Mouse (Mus musculus) heart, embryonic 16.5 days (tissue): ENCODE measurements around the gene Pbdc1. TPM values are rescaled to one million over a fixed set of nuclear protein-coding genes. Genes with fewer than 3 reads are reported as not detected.
A peak's percentile ranks its signal among the peaks of the same experiment; 100 is the strongest.
"Not testable (repeated sequence)": the region's sequence is repeated elsewhere in the genome, so short reads cannot be mapped to it uniquely, and the experiment has no call there.

ENCODE experiments used
- ATAC-seq: fragments of 200-750 bp; cut with Nextera tagmentation; replicated peaks from 2 replicates; pipeline ENCODE4 v1.8.0; 2017; ENCODE audit warnings: moderate number of reproducible peaks; ENCODE audit not compliant: insufficient read depth, low FRiP score; ENCODE audit errors: extremely low read depth
- H3K27ac ChIP-seq: fragments of 300-500 bp; sonication (generic); 2 replicates; pipeline ENCODE4 v1.5.1; 2014; ENCODE audit warnings: mild to moderate bottlenecking, low read length, control low read depth, moderate library complexity
- H3K27me3 ChIP-seq: fragments of 300-500 bp; sonication (generic); 2 replicates; pipeline ENCODE4 v1.6.1; 2014; ENCODE audit warnings: low read length, mixed read lengths; ENCODE audit not compliant: control insufficient read depth, insufficient read depth
- H3K36me3 ChIP-seq: fragments of 300-500 bp; sonication (generic); 2 replicates; pipeline ENCODE4 v1.6.1; 2014; ENCODE audit not compliant: control insufficient read depth, insufficient read depth
- H3K4me1 ChIP-seq: fragments of 300-500 bp; sonication (generic); 2 replicates; pipeline ENCODE4 v1.6.1; 2014; ENCODE audit warnings: low read length, mixed read lengths; ENCODE audit not compliant: control insufficient read depth, insufficient read depth
- H3K4me2 ChIP-seq: fragments of 300-500 bp; sonication (generic); 2 replicates; pipeline ENCODE4 v1.6.1; 2014; ENCODE audit warnings: low read depth, mild to moderate bottlenecking, control low read depth, low read length
- H3K4me3 ChIP-seq: fragments of 300-500 bp; sonication (generic); 2 replicates; pipeline ENCODE4 v1.5.1; 2014; ENCODE audit warnings: mild to moderate bottlenecking, control low read depth, low read length
- H3K9ac ChIP-seq: fragments of 300-500 bp; sonication (generic); 2 replicates; pipeline ENCODE4 v1.6.1; 2014; ENCODE audit warnings: low read length, control low read depth
- H3K9me3 ChIP-seq: fragments of 300-500 bp; sonication (generic); replicated peaks from 2 replicates; pipeline ENCODE4 v1.6.1; 2016; ENCODE audit warnings: low read length; ENCODE audit not compliant: control insufficient read depth
- WGBS: fragments of 180-500 bp; shearing (Covaris S2); extraction: QIAGEN DNeasy Blood & Tissue Kit; methylation state at CpG from one replicate; pipeline ENCODE4 v1.1.7; 2014; 5-methylcytosine and 5-hydroxymethylcytosine counted together
- polyA plus RNA-seq: library from polyadenylated mRNA; unstranded; fragments of >200 nt; fragmentation: Nextera tagmentation; extraction: Ambion mirVana; gene quantifications from 2 replicates; pipeline ENCODE4 v1.2.1, GENCODE M21; 2015

Pbdc1 gene
- 34.3 and 37.2 TPM in 2 replicates for polyA plus RNA-seq

GRCm38 (mm10) chrX:105079615-105080092 is at the start of gene Pbdc1:
Gene Pbdc1, plus strand, starts transcription at chrX:105079756.
- Histone ChIP-seq H3K9ac (peak within 1 kb of the TSS; percentile 70), H3K27ac (peak within 1 kb of the TSS; percentile 58; the same call in 1 of the 2 replicates), H3K9me3 (no peaks in the 10 kb centered on the region), H3K27me3 (no peaks in the 10 kb centered on the region), H3K36me3 (peaks cover 2% of the 10 kb centered on the region; the same call in 1 of the 2 replicates), H3K4me1 (peaks cover 6% of the 10 kb centered on the region), H3K4me3 (peak within 1 kb of the TSS; percentile 72), H3K4me2 (peak within 1 kb of the TSS; percentile 92)
- 2% methylated on average over 35 of the region's 35 CpGs for WGBS
- ATAC-seq = peak; percentile 99

DNA sequence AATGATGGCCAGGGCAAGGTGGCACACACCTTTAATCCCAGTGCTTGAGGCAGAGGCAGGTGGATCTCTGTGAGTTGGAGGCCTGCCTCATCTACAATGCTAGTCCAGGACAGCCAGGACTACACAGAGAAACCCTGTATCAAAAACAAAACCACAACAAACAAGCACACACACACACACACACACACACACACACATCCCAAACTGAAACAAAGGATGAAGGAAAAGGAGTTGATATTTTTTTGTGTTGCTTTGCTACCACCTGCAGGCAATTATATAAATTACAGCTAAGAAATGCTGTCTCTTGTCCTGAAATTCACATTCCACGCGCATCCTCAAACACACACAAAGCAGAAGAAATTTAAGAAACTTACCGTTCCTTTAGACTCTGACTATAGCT is 41.9 kb upstream of the Pbdc1 start:
- Histone ChIP-seq H3K9me3 (no peaks in the 10 kb centered on the region), H3K36me3 (0 out of 2 replicates have a peak, but pooled peaks cover 2% of the 10 kb centered on the region), H3K4me1 (no peaks in the 10 kb centered on the region), H3K4me2 (no peak overlapping the region), H3K9ac (no peak overlapping the region), H3K27ac (no peak overlapping the region), H3K4me3 (no peak overlapping the region), H3K27me3 (no peaks in the 10 kb centered on the region)
- no peak for ATAC-seq
- 77% methylated on average over 3 of the region's 3 CpGs for WGBS

DNA sequence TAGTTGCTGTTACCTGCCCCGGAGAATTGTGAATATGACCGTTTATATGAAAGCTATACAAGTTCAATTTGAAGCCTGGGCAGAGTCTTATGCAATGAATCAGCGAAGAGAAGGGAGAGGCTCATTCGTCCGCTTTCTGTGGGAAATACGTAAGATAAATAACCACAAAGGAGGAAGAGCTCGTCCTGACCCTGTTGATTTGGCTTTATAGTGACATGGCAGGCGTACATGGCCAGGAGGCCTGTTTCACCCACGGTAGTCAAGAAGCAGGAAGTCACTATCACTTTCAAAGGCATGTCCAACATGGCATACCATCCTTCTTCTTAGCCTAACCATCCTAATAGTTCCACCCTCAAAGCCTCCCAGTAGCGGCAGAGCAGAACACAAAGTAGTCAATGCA is 15.3 kb upstream of the Pbdc1 start:
- peaks cover 4% of the 10 kb centered on the region for H3K4me1 ChIP-seq
- H3K36me3 ChIP-seq = peaks cover 41% of the 10 kb centered on the region
- H3K4me2 ChIP-seq = no peak overlapping the region
- H3K9ac ChIP-seq = no peak overlapping the region
- no peaks in the 10 kb centered on the region for H3K9me3 ChIP-seq
- H3K4me3 ChIP-seq = no peak overlapping the region
- no peak overlapping the region for H3K27ac ChIP-seq
- H3K27me3 ChIP-seq = no peaks in the 10 kb centered on the region
- ATAC-seq = no peak
- WGBS = 90% methylated on average over 10 of the region's 10 CpGs

DNA sequence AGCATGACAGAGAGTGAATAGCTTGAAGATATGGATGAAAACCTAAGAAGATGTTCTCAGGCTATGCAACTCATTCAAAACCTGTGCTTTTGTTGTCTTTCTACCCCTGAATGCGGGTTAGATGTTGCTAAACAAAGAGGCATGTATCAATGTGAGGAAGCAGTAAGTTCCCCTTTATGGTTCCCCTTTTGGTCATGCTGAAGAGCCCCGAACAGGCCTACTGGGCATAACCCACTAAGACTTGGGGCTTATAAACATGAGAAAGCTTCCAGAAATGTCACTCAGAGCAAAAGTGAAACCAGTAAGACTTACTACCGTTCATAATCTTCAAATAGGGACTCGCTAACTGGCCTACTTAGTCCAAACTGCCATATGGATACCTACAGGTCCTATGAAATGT is 14.8 kb upstream of the Pbdc1 start:
- H3K4me1 ChIP-seq = peaks cover 4% of the 10 kb centered on the region
- no peak overlapping the region for H3K4me2 ChIP-seq
- ATAC-seq = no peak
- H3K4me3 ChIP-seq = no peak overlapping the region
- no peaks in the 10 kb centered on the region for H3K27me3 ChIP-seq
- no peaks in the 10 kb centered on the region for H3K9me3 ChIP-seq
- no peak overlapping the region for H3K9ac ChIP-seq
- peaks cover 36% of the 10 kb centered on the region for H3K36me3 ChIP-seq
- H3K27ac ChIP-seq = no peak overlapping the region
- WGBS = 85% methylated on average over 4 of the region's 4 CpGs

- H3K9ac ChIP-seq = peak overlapping the region; percentile 80
- peak overlapping the region; percentile 78 for H3K4me2 ChIP-seq
- peaks cover 4% of the 10 kb centered on the region for H3K4me1 ChIP-seq
- WGBS = 2% methylated on average over 30 of the region's 32 CpGs
- peak; percentile 88 for ATAC-seq
- peak overlapping the region; percentile 81 for H3K27ac ChIP-seq
- no peaks in the 10 kb centered on the region for H3K9me3 ChIP-seq
- peak overlapping the region; percentile 79 for H3K4me3 ChIP-seq
- peaks cover 16% of the 10 kb centered on the region; the same call in 1 of the 2 replicates for H3K36me3 ChIP-seq
- H3K27me3 ChIP-seq = no peaks in the 10 kb centered on the region
Observed at GRCm38 (mm10) chrX:105069671-105070503, 9.7 kb upstream of the Pbdc1 start.

DNA sequence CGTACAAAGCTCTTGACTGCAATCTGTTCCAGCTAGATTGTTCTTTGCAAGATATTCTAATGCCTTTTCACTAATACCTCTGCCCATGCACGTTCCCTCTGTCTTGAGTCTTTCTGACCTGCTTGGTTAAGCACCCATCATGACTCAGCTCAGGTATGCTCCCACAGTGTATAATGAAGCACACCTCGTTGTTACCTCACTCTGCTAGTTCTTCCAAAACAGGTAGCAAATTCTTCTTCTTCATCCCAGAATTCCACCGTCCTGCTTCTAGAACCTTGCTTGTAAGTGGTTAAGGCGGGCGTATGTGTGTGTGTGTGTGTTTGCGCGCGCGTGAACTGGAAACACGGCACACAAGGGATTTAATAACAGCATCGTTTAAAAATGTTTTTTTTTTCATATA is 405 bp upstream of the Pbdc1 start:
- H3K9ac ChIP-seq = peak overlapping the region; percentile 70
- peak; percentile 24; the same call in 1 of the 2 replicates for ATAC-seq

GRCm38 (mm10) chrX:105080096-105080495 is 540 bp downstream of the Pbdc1 start:
- H3K4me2 ChIP-seq = peak overlapping the region; percentile 92
- H3K9ac ChIP-seq = peak overlapping the region; percentile 57
- 7% methylated on average over 8 of the region's 8 CpGs for WGBS
- ATAC-seq = no peak
- peak overlapping the region; percentile 5; the same call in 1 of the 2 replicates for H3K27ac ChIP-seq
- peaks cover 6% of the 10 kb centered on the region for H3K4me1 ChIP-seq
- peak overlapping the region; percentile 72 for H3K4me3 ChIP-seq
- no peaks in the 10 kb centered on the region for H3K27me3 ChIP-seq
- H3K9me3 ChIP-seq = no peaks in the 10 kb centered on the region
- H3K36me3 ChIP-seq = peaks cover 2% of the 10 kb centered on the region; the same call in 1 of the 2 replicates

More for the DNA sequence above, 405 bp upstream of the Pbdc1 start:
- Histone ChIP-seq H3K4me1 (peaks cover 6% of the 10 kb centered on the region), H3K4me3 (peak overlapping the region; percentile 72), H3K9me3 (no peaks in the 10 kb centered on the region), H3K27me3 (no peaks in the 10 kb centered on the region), H3K4me2 (peak overlapping the region; percentile 92), H3K36me3 (peaks cover 2% of the 10 kb centered on the region; the same call in 1 of the 2 replicates), H3K27ac (no peak overlapping the region)
- WGBS = 4% methylated on average over 12 of the region's 12 CpGs

DNA sequence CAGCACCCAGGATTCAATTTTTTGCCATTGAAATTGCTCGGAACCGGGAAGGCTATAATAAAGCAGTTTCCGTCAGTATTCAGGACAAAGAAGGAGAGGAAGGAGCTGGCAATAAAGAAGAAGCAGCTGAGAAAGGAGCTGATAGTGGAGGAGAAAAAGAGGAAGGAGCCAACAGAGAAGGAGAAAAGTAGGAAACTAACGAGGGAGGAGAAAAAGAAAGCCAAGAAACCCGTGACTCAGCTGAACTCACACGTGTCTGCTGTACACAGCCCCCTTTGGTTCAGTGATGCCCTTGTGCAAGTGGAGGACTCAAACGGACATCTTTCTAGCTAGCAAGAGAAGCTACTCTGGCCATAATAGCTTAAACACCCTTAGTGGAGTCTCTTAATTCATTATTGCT is 3.5 kb downstream of the Pbdc1 start:
- not testable (repeated sequence) for H3K9me3 ChIP-seq, H3K4me1 ChIP-seq, H3K4me2 ChIP-seq, H3K36me3 ChIP-seq, H3K9ac ChIP-seq, H3K27ac ChIP-seq, ATAC-seq, H3K27me3 ChIP-seq, H3K4me3 ChIP-seq
- 87% methylated on average over 7 of the region's 7 CpGs for WGBS

GRCm38 (mm10) chrX:105104175-105104574 is 24.6 kb downstream of the Pbdc1 start:
- Histone ChIP-seq H3K9ac (no peak overlapping the region), H3K4me1 (no peaks in the 10 kb centered on the region), H3K36me3 (no peaks in the 10 kb centered on the region), H3K4me3 (no peak overlapping the region), H3K27ac (no peak overlapping the region), H3K9me3 (no peaks in the 10 kb centered on the region), H3K4me2 (no peak overlapping the region), H3K27me3 (no peaks in the 10 kb centered on the region)
- 42% methylated on average over 5 of the region's 5 CpGs for WGBS
- ATAC-seq = no peak
